Mouse (Mus musculus) erythroblast, embryonic 14.5 days (primary cell): ENCODE measurements around the gene Psmb3.

Experiments used
- GATA1 ChIP-seq: IDR thresholded peaks from 2 replicates; pipeline ENCODE4 v1.6.1; 2012; ENCODE audit warnings: low read length, inconsistent platforms, mixed read lengths
- TAL1 ChIP-seq: IDR thresholded peaks from 3 replicates; pipeline ENCODE4 v1.6.1; 2012; ENCODE audit warnings: low read length, inconsistent platforms, mixed read lengths

GRCm38 (mm10) chr11:97711200-97711900 is 8.2 kb downstream of the Psmb3 start:
- TF ChIP-seq GATA1, result no peak
- TF ChIP-seq TAL1, result no peak
